Mouse (Mus musculus) embryonic facial prominence, embryonic 10.5 days (tissue): ENCODE data around the gene Sbno2. TPM values are rescaled to one million over a fixed set of nuclear protein-coding genes. Genes with fewer than 3 reads are reported as not detected.
"Not testable (repeated sequence)": the region's sequence is repeated elsewhere in the genome, so short reads cannot be mapped to it uniquely, and the experiment has no call there.

Source experiments
- DNase-seq: peaks from one replicate; pipeline ENCODE4 v3.0.0-alpha.2; 2017; ENCODE audit warnings: low spot score
- H3K27ac ChIP-seq: fragments of 300-500 bp; sonication (generic); replicated peaks from 2 replicates; pipeline ENCODE4 v1.5.1; 2016; ENCODE audit warnings: mild to moderate bottlenecking
- H3K27me3 ChIP-seq: fragments of 300-500 bp; sonication (generic); replicated peaks from 2 replicates; pipeline ENCODE4 v1.6.1; 2016; ENCODE audit warnings: low read depth, mild to moderate bottlenecking; ENCODE audit not compliant: poor library complexity, severe bottlenecking
- H3K36me3 ChIP-seq: fragments of 300-500 bp; sonication (generic); replicated peaks from 2 replicates; pipeline ENCODE4 v1.6.1; 2016; ENCODE audit warnings: mild to moderate bottlenecking, moderate library complexity
- H3K4me1 ChIP-seq: fragments of 300-500 bp; sonication (generic); 2 replicates; pipeline ENCODE4 v1.6.1; 2016
- H3K4me3 ChIP-seq: fragments of 300-500 bp; sonication (generic); 2 replicates; pipeline ENCODE4 v1.5.1; 2016; ENCODE audit warnings: mild to moderate bottlenecking, moderate library complexity
- H3K9me3 ChIP-seq: fragments of 300-500 bp; sonication (generic); 2 replicates; pipeline ENCODE4 v1.6.1; 2016; ENCODE audit warnings: mild to moderate bottlenecking
- WGBS: fragments of 180-500 bp; shearing (Covaris S2); methylation state at CpG from one replicate; pipeline ENCODE4 v1.1.7; 2016; 5-methylcytosine and 5-hydroxymethylcytosine counted together
- polyA plus RNA-seq: library from polyadenylated mRNA; unstranded; fragments of >200 nt; fragmentation: Nextera tagmentation; extraction: Ambion mirVana; gene quantifications from 2 replicates; pipeline ENCODE4 v1.2.1, GENCODE M21; 2016

Sbno2 gene
- polyA plus RNA-seq, 1 experiment from 2014 or later: 16.2 TPM

DNA sequence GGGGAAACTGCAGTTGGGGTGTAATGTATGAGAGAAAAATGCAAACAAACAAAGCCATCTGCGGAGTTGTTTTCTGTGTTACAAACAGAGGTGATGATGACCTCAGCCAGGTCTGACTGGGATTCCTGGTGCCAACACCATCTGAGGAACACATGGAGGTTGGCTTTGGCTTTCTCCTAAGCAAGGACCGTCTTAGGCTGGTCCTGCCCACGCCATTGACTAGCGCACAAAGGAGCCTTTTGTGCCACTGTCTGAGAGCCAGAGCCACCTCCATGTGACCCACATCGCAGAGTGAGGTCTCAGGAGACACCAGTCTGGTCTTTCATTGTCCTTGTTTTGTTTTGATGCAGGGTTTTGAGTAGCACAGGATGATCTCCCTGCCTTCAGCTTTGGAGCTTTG, 57.0 kb downstream of the Sbno2 start:
- Histone ChIP-seq H3K9me3 (no peaks in the 10 kb centered on the region), H3K27me3 (0 out of 2 replicates have a peak, but pooled peaks cover 10% of the 10 kb centered on the region), H3K4me3 (peak overlapping the region; percentile 11; the same call in 1 of the 2 replicates), H3K27ac (peak overlapping the region; percentile 81), H3K36me3 (no peaks in the 10 kb centered on the region), H3K4me1 (peaks cover 72% of the 10 kb centered on the region)
- DNase-seq: no peak
- WGBS: 19% methylated on average over 5 of the region's 5 CpGs

- DNase-seq: no peak
- peaks cover 60% of the 10 kb centered on the region for H3K4me1 ChIP-seq
- H3K36me3 ChIP-seq: no peaks in the 10 kb centered on the region
- 45% methylated on average over 9 of the region's 9 CpGs for WGBS
- peak within 1 kb of the TSS; percentile 81 for H3K27ac ChIP-seq
- no peaks in the 10 kb centered on the region for H3K9me3 ChIP-seq
- H3K4me3 ChIP-seq: 0 out of 2 replicates have a peak within 1 kb of the TSS, but pooled peaks have one; percentile 11
- H3K27me3 ChIP-seq: 0 out of 2 replicates have a peak, but pooled peaks cover 10% of the 10 kb centered on the region
Observed at GRCm38 (mm10) chr10:80047041-80047565, 58.3 kb downstream of the Sbno2 start, which contains the start of gene Gpx4. TSS of gene Gpx4 (plus strand) at chr10:80047166.

- H3K27ac ChIP-seq: no peak overlapping the region
- 82% methylated on average over 5 of the region's 5 CpGs for WGBS
- H3K4me3 ChIP-seq: 0 out of 2 replicates have a peak overlapping the region, but pooled peaks have one; percentile 1
- H3K27me3 ChIP-seq: 0 out of 2 replicates have a peak, but pooled peaks cover 10% of the 10 kb centered on the region
- no peak for DNase-seq
- no peaks in the 10 kb centered on the region for H3K36me3 ChIP-seq
- H3K9me3 ChIP-seq: no peaks in the 10 kb centered on the region
- H3K4me1 ChIP-seq: peaks cover 47% of the 10 kb centered on the region
Observed at GRCm38 (mm10) chr10:80045766-80046165, 59.6 kb downstream of the Sbno2 start.

DNA sequence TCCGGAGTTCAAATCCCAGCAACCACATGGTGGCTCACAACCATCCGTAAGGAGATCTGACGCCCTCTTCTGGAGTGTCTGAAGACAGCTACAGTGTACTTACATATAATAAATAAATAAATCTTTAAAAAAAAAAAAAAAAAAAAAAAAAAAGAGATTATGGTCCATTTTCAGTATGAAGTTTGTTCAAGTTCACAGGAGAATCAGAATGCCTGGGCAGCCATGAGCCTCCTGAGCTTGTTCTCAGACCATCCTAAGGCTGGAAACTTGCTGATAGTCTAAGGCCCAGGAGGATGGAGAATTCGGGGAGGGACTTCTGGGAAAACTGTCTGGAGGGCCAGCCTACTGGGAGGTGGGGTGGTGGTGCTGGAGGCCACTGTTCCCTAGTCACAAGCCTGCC, 60.0 kb downstream of the Sbno2 start:
- not testable (repeated sequence) for H3K27ac ChIP-seq, DNase-seq, H3K27me3 ChIP-seq, H3K36me3 ChIP-seq, H3K9me3 ChIP-seq
- 72% methylated on average over 4 of the region's 4 CpGs for WGBS
- H3K4me3 ChIP-seq: 0 out of 2 replicates have a peak overlapping the region, but pooled peaks have one; percentile 1
- H3K4me1 ChIP-seq: peaks cover 43% of the 10 kb centered on the region

DNA sequence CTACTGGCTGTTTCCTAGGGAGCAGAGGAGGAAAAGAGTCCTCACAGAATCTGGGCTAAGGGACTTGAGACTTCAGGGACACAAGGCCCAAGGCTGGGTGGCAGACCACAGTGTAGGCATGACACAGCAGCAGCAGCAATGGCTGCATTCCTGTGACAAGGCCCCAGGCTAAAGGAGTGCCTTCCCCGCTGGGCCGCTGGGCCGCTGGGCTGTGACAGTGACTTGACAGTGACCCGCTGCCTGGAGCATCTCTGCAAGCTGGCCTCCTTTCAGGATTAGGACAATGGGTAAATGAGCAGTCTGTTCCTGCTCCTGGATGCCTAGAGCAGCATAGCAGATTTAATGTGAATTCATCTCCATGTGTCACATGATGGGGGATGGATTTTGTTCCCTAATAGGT, 61.3 kb downstream of the Sbno2 start:
- Histone ChIP-seq H3K27ac (peak overlapping the region; percentile 65; the same call in 1 of the 2 replicates), H3K36me3 (no peaks in the 10 kb centered on the region), H3K4me1 (peaks cover 33% of the 10 kb centered on the region), H3K4me3 (no peak overlapping the region), H3K9me3 (no peaks in the 10 kb centered on the region), H3K27me3 (0 out of 2 replicates have a peak, but pooled peaks cover 10% of the 10 kb centered on the region)
- DNase-seq: no peak
- 29% methylated on average over 4 of the region's 4 CpGs for WGBS

GRCm38 (mm10) chr10:80041409-80042060, 63.8 kb downstream of the Sbno2 start:
- not testable (repeated sequence) for DNase-seq, H3K27ac ChIP-seq, H3K4me3 ChIP-seq, H3K9me3 ChIP-seq, H3K27me3 ChIP-seq
- Histone ChIP-seq H3K36me3 (peaks cover 21% of the 10 kb centered on the region), H3K4me1 (peaks cover 23% of the 10 kb centered on the region)
- WGBS: 84% methylated on average over 8 of the region's 8 CpGs

DNA sequence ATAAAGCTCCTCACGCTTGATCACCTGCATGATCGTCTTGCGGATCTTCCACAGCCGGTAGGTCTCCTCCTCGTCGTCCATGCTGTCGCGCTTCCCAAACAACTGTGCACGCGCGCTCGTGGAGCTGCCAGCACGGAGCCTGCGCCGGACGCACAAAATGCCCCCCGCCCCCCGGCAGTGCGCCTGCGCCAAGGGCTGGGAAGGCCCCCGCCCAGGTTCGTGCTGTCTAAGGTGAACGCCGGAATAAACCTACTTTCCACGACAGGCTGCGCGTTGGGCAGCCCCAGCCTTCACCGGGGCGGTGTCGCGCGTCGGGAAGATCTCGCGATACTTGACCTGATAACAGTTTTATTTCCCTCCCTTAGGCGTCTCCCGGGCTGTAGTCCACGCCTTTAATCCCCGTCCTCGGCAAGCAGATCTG, 65.8 kb downstream of the Sbno2 start, which contains the start of gene Polr2e:
Polr2e (minus strand) TSS at position 237 of the 421 bp plus-strand sequence.
- Histone ChIP-seq H3K4me1 (peaks cover 22% of the 10 kb centered on the region), H3K4me3 (peak within 1 kb of the TSS; percentile 81), H3K9me3 (no peaks in the 10 kb centered on the region), H3K27ac (peak within 1 kb of the TSS; percentile 86), H3K27me3 (no peaks in the 10 kb centered on the region), H3K36me3 (peaks cover 40% of the 10 kb centered on the region)
- peak; percentile 98 for DNase-seq
- under 1% methylated on average over 40 of the region's 40 CpGs for WGBS

DNA sequence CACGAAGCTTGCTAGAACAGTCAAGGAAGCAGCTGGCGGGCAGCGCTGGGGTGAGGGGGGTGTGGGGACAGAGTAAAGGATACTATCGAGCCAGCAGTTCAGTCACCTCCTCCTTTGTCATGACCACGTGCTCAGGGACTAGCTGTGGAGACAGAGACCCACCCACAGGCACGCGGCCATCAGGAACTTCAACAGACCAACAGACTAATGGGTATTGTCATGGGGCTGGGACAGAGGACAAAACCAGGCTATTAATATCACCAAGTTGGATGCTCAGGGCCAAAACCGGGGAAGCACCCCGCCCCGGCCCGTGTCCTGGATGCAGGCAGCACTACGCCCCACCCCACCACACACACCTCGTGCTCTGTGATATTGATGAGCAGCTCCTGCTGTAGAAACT, 68.5 kb downstream of the Sbno2 start:
- 93% methylated on average over 13 of the region's 13 CpGs for WGBS
- H3K4me3 ChIP-seq: no peak overlapping the region
- DNase-seq: no peak
- H3K36me3 ChIP-seq: peaks cover 43% of the 10 kb centered on the region
- H3K27me3 ChIP-seq: no peaks in the 10 kb centered on the region
- H3K9me3 ChIP-seq: no peaks in the 10 kb centered on the region
- H3K27ac ChIP-seq: no peak overlapping the region
- peaks cover 28% of the 10 kb centered on the region for H3K4me1 ChIP-seq

DNA sequence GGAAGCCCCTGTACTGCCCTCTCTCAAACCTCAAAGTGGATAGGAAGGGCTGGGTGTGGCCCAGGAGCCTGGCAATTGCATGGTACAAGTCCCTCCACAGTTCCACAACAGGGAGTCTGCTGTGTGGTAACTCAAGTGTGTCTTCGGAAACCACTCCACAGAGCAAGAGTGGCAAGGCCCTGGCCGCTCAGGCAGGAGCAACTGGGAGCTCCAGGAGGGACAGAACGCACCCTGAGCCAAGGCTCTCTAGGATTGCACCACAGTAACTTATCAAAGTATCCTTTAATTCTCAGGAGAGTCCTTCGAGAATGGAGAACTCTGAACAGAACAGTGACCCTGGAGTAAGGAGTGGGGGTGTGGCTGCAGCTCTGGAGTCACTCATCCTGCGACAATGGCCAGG, 69.7 kb downstream of the Sbno2 start:
- 93% methylated on average over 5 of the region's 5 CpGs for WGBS

DNA sequence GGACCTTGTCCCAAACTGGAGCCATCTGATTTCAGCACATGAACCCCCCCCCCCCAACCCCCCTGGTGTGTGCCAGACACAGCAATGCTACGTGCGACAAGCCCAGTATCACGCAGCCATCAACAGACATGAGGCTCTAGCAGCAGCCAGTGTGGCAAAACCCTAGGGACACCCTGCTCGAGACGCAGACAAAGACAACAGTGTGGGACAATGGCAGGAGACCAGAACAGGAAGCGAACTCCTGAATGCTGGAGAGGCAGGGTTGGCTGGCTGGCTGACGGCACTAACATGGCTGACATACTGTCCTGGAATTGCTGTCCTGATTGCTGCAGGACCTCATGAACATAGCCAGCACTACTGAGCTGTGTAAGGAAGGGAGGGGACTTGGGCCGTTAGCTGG, 70.2 kb downstream of the Sbno2 start:
- H3K9me3 ChIP-seq: no peaks in the 10 kb centered on the region
- no peaks in the 10 kb centered on the region for H3K27me3 ChIP-seq
- H3K4me1 ChIP-seq: peaks cover 28% of the 10 kb centered on the region
- WGBS: 81% methylated on average over 8 of the region's 8 CpGs
- no peak overlapping the region for H3K4me3 ChIP-seq
- H3K27ac ChIP-seq: no peak overlapping the region
- DNase-seq: no peak
- peaks cover 51% of the 10 kb centered on the region for H3K36me3 ChIP-seq

More for the DNA sequence above, 69.7 kb downstream of the Sbno2 start:
- H3K27ac ChIP-seq: no peak overlapping the region
- H3K36me3 ChIP-seq: peaks cover 49% of the 10 kb centered on the region
- H3K4me1 ChIP-seq: peaks cover 28% of the 10 kb centered on the region
- no peaks in the 10 kb centered on the region for H3K27me3 ChIP-seq
- H3K9me3 ChIP-seq: no peaks in the 10 kb centered on the region
- H3K4me3 ChIP-seq: no peak overlapping the region
- no peak for DNase-seq

DNA sequence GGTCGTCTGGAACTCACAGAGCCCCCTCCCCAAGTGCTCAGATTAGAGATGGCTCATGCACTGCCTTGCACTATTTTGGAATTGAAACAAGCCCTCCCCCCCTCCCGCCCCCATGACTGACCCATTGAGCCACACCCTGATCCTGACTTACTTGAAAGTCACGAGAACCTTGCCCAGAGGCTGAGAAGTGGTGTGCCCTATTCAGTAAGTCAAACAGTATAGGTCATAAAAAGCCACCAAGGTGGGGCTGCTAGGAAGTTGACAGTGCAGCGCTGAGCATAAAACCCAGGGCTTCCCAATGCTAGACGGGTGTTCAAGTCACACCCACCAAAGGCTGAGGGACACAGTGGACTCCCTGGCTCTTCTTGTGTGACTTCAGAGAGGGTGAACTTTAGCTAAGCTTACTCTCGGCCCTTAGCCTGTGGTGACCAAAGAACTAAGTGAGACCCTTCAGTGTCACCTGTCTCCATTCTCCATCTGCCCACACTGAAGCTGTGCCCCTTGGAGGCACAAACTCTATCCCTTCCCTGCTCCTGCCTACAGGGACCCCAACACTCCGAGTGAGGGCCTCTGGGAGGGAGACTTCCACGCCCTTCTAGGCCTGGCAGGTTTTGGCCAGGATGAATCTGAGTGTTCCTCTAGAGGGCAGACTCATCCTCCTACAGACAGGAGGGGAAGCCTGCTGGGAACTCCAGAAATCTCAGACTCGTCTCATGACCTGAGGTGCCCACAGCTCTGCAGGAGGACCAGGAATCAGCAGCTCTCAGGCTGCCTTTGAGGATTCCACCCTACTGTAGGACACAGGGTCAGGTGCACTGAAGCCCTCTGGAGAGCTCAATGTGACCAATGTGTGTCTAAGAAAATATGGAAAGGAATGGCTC, 71.6 kb downstream of the Sbno2 start:
- WGBS: 50% methylated on average over 9 of the region's 9 CpGs

DNA sequence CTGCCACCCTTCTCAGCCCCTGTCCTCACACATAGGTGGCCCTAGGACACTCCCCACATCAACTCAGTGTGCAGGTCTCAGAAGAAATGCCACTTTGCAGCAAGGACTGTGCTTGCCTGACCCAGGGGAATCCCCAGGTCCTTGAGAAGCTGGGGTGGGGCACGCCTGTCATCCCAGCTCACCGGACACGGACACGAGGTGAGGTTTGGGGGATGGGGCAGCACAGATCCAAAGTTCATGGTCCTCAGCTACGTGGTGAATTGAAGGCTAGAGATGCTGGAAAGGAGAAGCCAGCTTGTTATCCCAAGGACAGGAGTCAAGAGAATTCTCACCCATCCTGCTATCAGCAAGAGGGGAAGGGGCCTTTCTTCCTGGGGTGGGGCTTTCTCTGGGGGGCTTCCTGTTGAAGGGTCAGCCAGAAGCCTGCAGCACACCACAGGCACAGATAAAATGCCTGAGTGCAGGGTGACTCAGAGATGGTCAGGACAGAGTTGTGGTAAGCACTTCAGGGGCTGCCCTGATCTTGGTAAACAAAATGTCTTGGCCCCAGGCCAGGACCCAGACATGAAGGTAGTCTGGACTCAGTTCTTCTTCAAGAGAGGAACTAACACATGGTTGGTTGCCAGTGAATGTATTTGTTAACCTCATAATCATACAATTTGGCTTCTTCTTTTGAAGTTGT, 72.4 kb downstream of the Sbno2 start:
- peaks cover 62% of the 10 kb centered on the region for H3K36me3 ChIP-seq

More for the DNA sequence above, 71.6 kb downstream of the Sbno2 start:
- Histone ChIP-seq H3K27ac (no peak overlapping the region), H3K27me3 (no peaks in the 10 kb centered on the region), H3K36me3 (peaks cover 62% of the 10 kb centered on the region), H3K4me1 (peaks cover 23% of the 10 kb centered on the region), H3K9me3 (no peaks in the 10 kb centered on the region), H3K4me3 (0 out of 2 replicates have a peak overlapping the region, but pooled peaks have one; percentile 0)
- DNase-seq: peak; percentile 39

More for the DNA sequence above, 72.4 kb downstream of the Sbno2 start:
- Histone ChIP-seq H3K27ac (peak overlapping the region; percentile 5; the same call in 1 of the 2 replicates), H3K27me3 (no peaks in the 10 kb centered on the region), H3K4me3 (no peak overlapping the region), H3K9me3 (no peaks in the 10 kb centered on the region), H3K4me1 (peaks cover 15% of the 10 kb centered on the region)
- DNase-seq: no peak
- 74% methylated on average over 5 of the region's 5 CpGs for WGBS
